Mouse (Mus musculus) C2C12 (cell line): ENCODE measurements around the gene Dscam.

Experiments
- CEBPB ChIP-seq: IDR thresholded peaks from one replicate; pipeline ENCODE4 v1.6.1; 2011; ENCODE audit warnings: low read depth, mild to moderate bottlenecking, control low read depth, moderate library complexity
- CTCF ChIP-seq: IDR thresholded peaks from one replicate; pipeline ENCODE4 v1.5.1; 2011; ENCODE audit not compliant: control insufficient read depth, insufficient read depth, insufficient read length
- FOSL1 ChIP-seq: IDR thresholded peaks from one replicate; pipeline ENCODE4 v1.8.0; 2011; ENCODE audit warnings: mild to moderate bottlenecking, low read length; ENCODE audit not compliant: poor library complexity, insufficient read depth, severe bottlenecking
- MAX ChIP-seq: IDR thresholded peaks from one replicate; pipeline ENCODE4 v1.6.1; 2011; ENCODE audit warnings: mild to moderate bottlenecking, control low read depth
- MYOG ChIP-seq: IDR thresholded peaks from one replicate; pipeline ENCODE4 v1.6.1; 2011; ENCODE audit not compliant: control insufficient read depth, insufficient read length; ENCODE audit errors: extremely low read depth
- USF1 ChIP-seq: IDR thresholded peaks from one replicate; pipeline ENCODE4 v1.6.1; 2011; ENCODE audit warnings: low read depth, mild to moderate bottlenecking, control low read depth, moderate library complexity

- TF ChIP-seq CTCF (no peak), MAX (no peak), MYOG (no peak), USF1 (no peak), FOSL1 (no peak), CEBPB (no peak)
These were observed at the start of gene Dscam for GRCm38 (mm10) chr16:97170513-97171081.
